Mouse (Mus musculus): ENCODE measurements around the gene Crabp2. TPM values are rescaled to one million over a fixed set of nuclear protein-coding genes. Genes with fewer than 3 reads are reported as not detected.

The Crabp2 gene
- polyA plus RNA-seq, 1 experiment: not detected

GRCm38 (mm10) chr3:87940611-87941010, 7.9 kb upstream of the Crabp2 start:
- H3K4me1 ChIP-seq (ENCODE audit: control insufficient read depth, insufficient read depth, low read length): no peaks in the 10 kb centered on the region
- TF ChIP-seq CTCF (IDR thresholded peaks at IDR 0.05; ENCODE audit: low read depth, low read length): no peak
- no peak for TF ChIP-seq POLR2A (IDR thresholded peaks at IDR 0.05; ENCODE audit: borderline replicate concordance, low read depth, low read length)
- H3K27ac ChIP-seq (ENCODE audit: insufficient read depth, low read depth, low read length): no peak overlapping the region
- H3K4me3 ChIP-seq (ENCODE audit: insufficient read depth, low read length): no peak overlapping the region

GRCm38 (mm10) chr3:87942471-87942870, 6.0 kb upstream of the Crabp2 start:
- TF ChIP-seq POLR2A (IDR thresholded peaks at IDR 0.05; ENCODE audit: borderline replicate concordance, low read depth, low read length) (no peak), CTCF (IDR thresholded peaks at IDR 0.05; ENCODE audit: low read depth, low read length) (no peak)
- Histone ChIP-seq H3K27ac (ENCODE audit: insufficient read depth, low read depth, low read length) (no peak overlapping the region), H3K4me3 (ENCODE audit: insufficient read depth, low read length) (no peak overlapping the region), H3K4me1 (ENCODE audit: control insufficient read depth, insufficient read depth, low read length) (peaks cover 6% of the 10 kb centered on the region; the same call in 1 of the 2 replicates)

DNA sequence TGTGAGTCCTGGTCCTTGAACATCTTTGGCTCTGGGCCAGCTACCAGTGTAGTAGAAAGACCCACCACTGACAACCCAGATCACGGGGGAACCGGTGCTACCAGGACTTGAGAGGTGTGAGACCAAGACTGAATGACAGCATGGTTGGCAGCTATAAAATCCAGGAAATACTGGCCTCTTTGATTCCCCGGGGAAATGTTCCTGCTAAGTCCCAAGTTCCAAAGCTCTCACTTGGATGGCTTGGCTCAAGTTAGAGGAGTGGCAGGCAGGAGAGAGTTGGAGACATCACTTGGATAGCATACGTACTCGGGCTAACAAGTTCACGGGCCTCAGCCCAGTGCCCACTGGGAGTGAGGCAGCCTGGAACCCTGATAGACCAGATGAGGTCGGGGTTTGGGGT, 4.9 kb upstream of the Crabp2 start:
- peaks cover 6% of the 10 kb centered on the region; the same call in 1 of the 2 replicates for H3K4me1 ChIP-seq (ENCODE audit: control insufficient read depth, insufficient read depth, low read length)
- H3K4me3 ChIP-seq (ENCODE audit: insufficient read depth, low read length): no peak overlapping the region
- no peak overlapping the region for H3K27ac ChIP-seq (ENCODE audit: insufficient read depth, low read depth, low read length)
- TF ChIP-seq POLR2A (IDR thresholded peaks at IDR 0.05; ENCODE audit: borderline replicate concordance, low read depth, low read length): no peak
- TF ChIP-seq CTCF (IDR thresholded peaks at IDR 0.05; ENCODE audit: low read depth, low read length): no peak

DNA sequence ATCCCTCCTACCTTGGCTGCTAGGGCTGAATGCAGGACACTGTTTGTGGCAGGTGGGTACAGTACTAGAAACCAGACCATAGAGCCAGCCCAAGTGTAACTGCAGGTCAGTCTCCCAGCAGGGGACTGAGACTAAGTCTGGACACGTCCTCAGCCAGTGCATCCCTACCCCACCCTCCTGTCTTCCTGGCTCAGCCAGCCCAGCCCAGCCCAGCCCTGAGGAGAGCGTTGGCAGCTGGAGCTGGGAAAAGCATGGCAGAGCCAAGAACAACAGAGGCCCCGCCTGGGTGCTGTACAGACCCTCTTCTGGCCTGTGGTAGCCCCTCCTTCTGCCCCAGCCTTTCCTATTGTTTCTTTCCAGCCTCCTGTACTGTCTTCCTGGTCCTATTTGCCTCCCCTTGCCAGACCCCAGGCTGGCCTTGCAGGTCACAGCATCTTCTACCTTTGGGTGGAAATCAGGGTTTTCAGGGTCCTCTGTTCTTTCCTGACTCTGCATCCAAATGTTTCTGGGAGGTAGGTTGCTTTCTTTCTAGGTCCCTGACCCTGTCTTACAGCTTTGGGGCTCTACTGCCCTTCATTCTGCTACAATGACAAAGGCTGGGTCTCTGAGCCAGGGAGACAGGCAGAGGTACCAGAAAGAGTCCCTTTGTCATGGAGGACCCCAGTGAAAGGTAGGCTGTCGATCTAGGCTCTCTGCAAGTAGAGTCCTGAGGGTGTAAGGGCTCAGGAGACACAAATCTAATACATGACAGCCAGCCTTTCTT, 3.4 kb upstream of the Crabp2 start:
- H3K4me3 ChIP-seq (ENCODE audit: insufficient read depth, low read length): no peak overlapping the region
- peaks cover 6% of the 10 kb centered on the region; the same call in 1 of the 2 replicates for H3K4me1 ChIP-seq (ENCODE audit: control insufficient read depth, insufficient read depth, low read length)
- no peak overlapping the region for H3K27ac ChIP-seq (ENCODE audit: insufficient read depth, low read depth, low read length)
- no peak for TF ChIP-seq CTCF (IDR thresholded peaks at IDR 0.05; ENCODE audit: low read depth, low read length)
- no peak for TF ChIP-seq POLR2A (IDR thresholded peaks at IDR 0.05; ENCODE audit: borderline replicate concordance, low read depth, low read length)

DNA sequence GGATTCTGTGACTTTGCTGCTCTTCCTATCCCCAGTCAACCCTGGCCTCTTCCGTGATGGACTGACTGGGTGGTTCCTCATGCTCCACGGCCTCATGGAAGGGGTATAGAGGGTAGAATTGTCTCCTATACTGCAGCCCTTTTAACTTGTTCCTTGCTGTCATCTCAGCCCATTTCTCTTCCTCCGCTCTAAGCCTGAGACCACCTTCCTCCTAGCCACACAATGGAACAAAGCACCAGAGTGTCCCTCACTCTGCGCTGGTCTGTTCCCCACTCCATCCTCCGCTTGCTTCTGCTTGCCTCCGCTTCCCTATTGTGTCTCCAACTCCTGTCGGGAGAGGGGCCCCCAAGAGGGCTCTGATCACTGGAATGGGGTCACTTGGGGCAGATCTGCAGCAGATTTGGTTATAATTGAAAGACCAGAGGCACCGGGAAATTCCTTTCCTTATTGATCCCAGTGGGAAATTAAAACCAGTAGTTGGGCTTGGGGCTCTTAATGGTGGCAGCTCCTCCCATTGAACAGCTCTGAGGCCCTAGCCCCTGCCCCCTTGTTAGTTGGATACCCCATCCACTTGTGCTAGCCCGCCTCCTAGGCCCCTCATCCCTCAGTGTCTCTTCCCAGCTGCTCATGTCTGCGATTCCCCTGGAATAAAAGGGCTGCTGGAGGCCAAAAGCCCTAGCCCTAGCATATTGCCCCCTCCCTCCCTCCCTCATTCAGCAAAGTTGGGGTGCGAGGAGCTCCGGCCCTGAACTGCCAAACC, 2.5 kb upstream of the Crabp2 start:
- H3K4me1 ChIP-seq (ENCODE audit: control insufficient read depth, insufficient read depth, low read length): peaks cover 6% of the 10 kb centered on the region; the same call in 1 of the 2 replicates
- no peak overlapping the region for H3K4me3 ChIP-seq (ENCODE audit: insufficient read depth, low read length)
- no peak overlapping the region for H3K27ac ChIP-seq (ENCODE audit: insufficient read depth, low read depth, low read length)
- no peak for TF ChIP-seq POLR2A (IDR thresholded peaks at IDR 0.05; ENCODE audit: borderline replicate concordance, low read depth, low read length)
- TF ChIP-seq CTCF (IDR thresholded peaks at IDR 0.05; ENCODE audit: low read depth, low read length): no peak

DNA sequence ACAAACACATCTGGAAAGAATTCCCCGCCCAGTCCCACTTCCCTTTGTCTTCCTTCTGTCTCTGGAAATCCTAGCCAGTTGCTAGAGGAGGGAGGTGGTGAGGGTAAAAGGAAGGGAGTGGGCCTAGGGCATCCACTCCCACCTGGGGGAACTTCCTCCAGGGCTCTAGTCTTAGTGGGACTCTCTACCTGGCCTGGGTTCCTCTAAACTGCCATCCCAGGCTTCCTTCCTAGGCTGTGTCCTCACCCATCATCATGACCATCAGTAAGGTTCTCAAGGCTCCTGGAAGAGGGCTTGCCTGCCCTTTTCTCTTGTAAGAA, 2.0 kb upstream of the Crabp2 start:
- no peak for TF ChIP-seq CTCF (IDR thresholded peaks at IDR 0.05; ENCODE audit: low read depth, low read length)
- no peak for TF ChIP-seq POLR2A (IDR thresholded peaks at IDR 0.05; ENCODE audit: borderline replicate concordance, low read depth, low read length)
- no peak overlapping the region for H3K4me3 ChIP-seq (ENCODE audit: insufficient read depth, low read length)
- H3K27ac ChIP-seq (ENCODE audit: insufficient read depth, low read depth, low read length): no peak overlapping the region
- H3K4me1 ChIP-seq (ENCODE audit: control insufficient read depth, insufficient read depth, low read length): peaks cover 6% of the 10 kb centered on the region; the same call in 1 of the 2 replicates

GRCm38 (mm10) chr3:87947056-87947810, 1.2 kb upstream of the Crabp2 start:
- TF ChIP-seq CTCF (IDR thresholded peaks at IDR 0.05; ENCODE audit: low read depth, low read length) (no peak), POLR2A (IDR thresholded peaks at IDR 0.05; ENCODE audit: borderline replicate concordance, low read depth, low read length) (no peak)
- Histone ChIP-seq H3K4me1 (ENCODE audit: control insufficient read depth, insufficient read depth, low read length) (peaks cover 6% of the 10 kb centered on the region; the same call in 1 of the 2 replicates), H3K27ac (ENCODE audit: insufficient read depth, low read depth, low read length) (no peak overlapping the region), H3K4me3 (ENCODE audit: insufficient read depth, low read length) (0 out of 2 replicates have a peak overlapping the region, but pooled peaks have one; percentile 3)

DNA sequence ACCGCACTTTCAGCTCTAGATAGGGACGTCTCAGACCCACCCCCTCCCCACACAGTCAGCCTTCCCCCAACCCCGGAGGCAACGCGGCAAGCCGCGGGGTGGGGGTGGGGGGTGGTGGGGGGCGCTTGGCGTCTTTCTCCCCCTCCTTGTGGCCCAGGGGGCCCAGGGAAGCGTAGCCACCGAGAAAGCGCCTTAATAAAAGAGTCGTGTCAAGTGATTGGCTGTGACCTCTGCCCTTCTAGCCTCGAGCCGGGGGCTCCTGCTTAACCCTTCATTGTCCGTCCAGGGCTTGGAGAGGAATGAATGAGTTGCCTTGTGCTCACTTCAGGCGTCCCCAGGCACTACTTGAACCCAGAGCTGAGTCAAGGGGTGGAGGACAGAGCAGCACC, 661 bp upstream of the Crabp2 start:
- peaks cover 6% of the 10 kb centered on the region; the same call in 1 of the 2 replicates for H3K4me1 ChIP-seq (ENCODE audit: control insufficient read depth, insufficient read depth, low read length)
- H3K27ac ChIP-seq (ENCODE audit: insufficient read depth, low read depth, low read length): no peak overlapping the region
- H3K4me3 ChIP-seq (ENCODE audit: insufficient read depth, low read length): no peak overlapping the region
- TF ChIP-seq POLR2A (IDR thresholded peaks at IDR 0.05; ENCODE audit: borderline replicate concordance, low read depth, low read length) (no peak), CTCF (IDR thresholded peaks at IDR 0.05; ENCODE audit: low read depth, low read length) (no peak)

GRCm38 (mm10) chr3:87949266-87949954, 944 bp downstream of the Crabp2 start:
- Histone ChIP-seq H3K27ac (ENCODE audit: insufficient read depth, low read depth, low read length) (no peak overlapping the region), H3K4me3 (ENCODE audit: insufficient read depth, low read length) (no peak overlapping the region), H3K4me1 (ENCODE audit: control insufficient read depth, insufficient read depth, low read length) (peaks cover 6% of the 10 kb centered on the region; the same call in 1 of the 2 replicates)
- TF ChIP-seq CTCF (IDR thresholded peaks at IDR 0.05; ENCODE audit: low read depth, low read length) (no peak), POLR2A (IDR thresholded peaks at IDR 0.05; ENCODE audit: borderline replicate concordance, low read depth, low read length) (no peak)

Measured in bone marrow macrophage, adult 2 months (primary cell).